Mouse (Mus musculus): ENCODE measurements at regions not wholly inside any gene's neighbourhood (a gene's known extent, or its start where the extent isn't known, plus 50 kb on each side); places are given as distances from the start of the nearest gene placed in this dataset.

GRCm38 (mm10) chr1:102185925-102186324 lies 2413.4 kb downstream of the Cntnap5b start:
- no peak for TF ChIP-seq POLR2A (IDR thresholded peaks at IDR 0.05; ENCODE audit: borderline replicate concordance, insufficient read depth, low read length)
- TF ChIP-seq CTCF (IDR thresholded peaks at IDR 0.05; ENCODE audit: borderline replicate concordance, insufficient read depth, low read depth, low read length) = no peak

Measured in cerebellum, adult 2 months (tissue).